ENCODE assay signal across 9 mouse cellular contexts in the genomic region with DNA sequence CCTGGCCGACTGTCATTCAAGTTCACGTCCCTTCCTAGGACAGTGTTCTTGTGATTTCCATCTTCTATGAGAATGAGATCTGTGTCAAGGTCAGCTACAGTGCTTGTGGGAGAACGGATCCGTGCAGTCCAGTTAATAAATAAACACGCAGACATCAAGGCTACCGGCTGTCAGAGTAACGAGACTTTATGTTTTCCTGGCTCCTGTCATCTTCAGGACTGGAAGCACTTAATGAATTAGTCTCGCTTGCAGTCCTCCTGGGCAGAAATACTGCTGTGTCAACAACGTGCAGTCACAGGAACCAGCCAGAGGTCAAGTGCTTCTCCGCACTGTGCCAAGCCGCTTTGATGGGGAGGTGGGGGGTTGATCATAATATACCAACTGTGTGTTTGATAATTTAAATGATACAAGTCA. TPM values are rescaled to one million over a fixed set of nuclear protein-coding genes. Genes with fewer than 3 reads are reported as not detected.
DNase-seq lines count a peak whose midpoint lies in the region; ATAC-seq and TF ChIP-seq lines count a peak whose summit lies in the region.
"Had no signal": no experiment of that assay in that cellular context is flagged by ENCODE, and none has a peak within 500 bp of the region (broad histone marks: within the 10 kb centered on the region; RNA-seq: fewer than 3 reads in every experiment).

No protein-coding gene starts in this region.

- no peaks in the 10 kb centered on the region for H3K27me3 ChIP-seq in hindbrain, postnatal 0 days (ENCODE audit: insufficient read depth, low read length)

- H3K4me1 ChIP-seq in hindbrain, postnatal 0 days (ENCODE audit: insufficient read depth, low read length) = peaks cover 32% of the 10 kb centered on the region

- H3K36me3 ChIP-seq in hindbrain, postnatal 0 days (ENCODE audit: insufficient read depth, low read length) = no peaks in the 10 kb centered on the region

- WGBS in hindbrain, postnatal 0 days = 13% methylated on average over 11 of the region's 11 CpGs

- H3K27ac ChIP-seq in hindbrain, postnatal 0 days = no peak overlapping the region

- TF ChIP-seq CTCF in hindbrain, postnatal 0 days (IDR thresholded peaks at IDR 0.05; ENCODE audit: low read depth) = no peak

- peak; percentile 11 to 19 for DNase-seq in cerebellum, postnatal 10 days
- no peak for DNase-seq in cerebellum, postnatal 25 days
- peak; percentile 18 for DNase-seq in adrenal gland, postnatal 25 days
- DNase-seq in hindbrain, postnatal 0 days (ENCODE audit: low spot score) = peak; percentile 40
- peak; percentile 5 for DNase-seq in lung, postnatal 25 days (ENCODE audit: low spot score)
- DNase-seq in gastrocnemius, adult 18-20 months (ENCODE audit: low spot score) = no peak
- no peak for DNase-seq in left cerebral cortex, adult 9 months (ENCODE audit: low spot score in 2 of 2)
- DNase-seq in natural killer cell, adult 2 months (ENCODE audit: low spot score in 2 of 2) = no peak

- no peak overlapping the region for H3K4me3 ChIP-seq in hindbrain, postnatal 0 days (ENCODE audit: low read length)

- no peak overlapping the region for H3K9ac ChIP-seq in hindbrain, postnatal 0 days (replicated peaks; ENCODE audit: low read length)

- H3K4me2 ChIP-seq in hindbrain, postnatal 0 days (ENCODE audit: low read depth, low read length) = 0 out of 2 replicates have a peak overlapping the region, but pooled peaks have one; percentile 13

- no peak for ATAC-seq in hindbrain, postnatal 0 days

- H3K9me3 ChIP-seq in hindbrain, postnatal 0 days (ENCODE audit: low read length) = 0 out of 2 replicates have a peak, but pooled peaks cover 3% of the 10 kb centered on the region

RNA-seq across cellular contexts. Expression of a gene that starts 20.7 kb away (rescaled TPM):
- 7.6 and 14.1 TPM in 2 replicates for total RNA-seq in adrenal gland, postnatal 25 days (2021)
- 3.7 and 5.2 TPM in 2 replicates for total RNA-seq in hindbrain, postnatal 0 days (2014; rRNA removed)
- polyA plus RNA-seq in hindbrain, postnatal 0 days (2015; fragmentation: Nextera tagmentation; extraction: Ambion mirVana) = 3.4 and 3.5 TPM in 2 replicates
- total RNA-seq in gastrocnemius, adult 18-20 months (2021) = not detected
- polyA plus RNA-seq: gonadal fat pad, adult 2 months had no signal

Comparison
In these comparisons a context has a peak if more than half of its experiments do, and no peak if none do; other contexts are left out.
1. DNase-seq: peak in cerebellum, postnatal 10 days (2 of 2), adrenal gland, postnatal 25 days (single experiment), hindbrain, postnatal 0 days (single experiment) and lung, postnatal 25 days (single experiment); none in cerebellum, postnatal 25 days (0 of 2), gastrocnemius, adult 18-20 months (single experiment), left cerebral cortex, adult 9 months (0 of 2) and natural killer cell, adult 2 months (0 of 2).